Mouse (Mus musculus): Measurements from ENCODE around the gene Khdc4. TPM values are rescaled to one million over a fixed set of nuclear protein-coding genes. Genes with fewer than 3 reads are reported as not detected.

Gene Khdc4
- total and polyA plus RNA-seq, 2 experiments from 2014 or later, result 55.1 to 93.3 TPM

DNA sequence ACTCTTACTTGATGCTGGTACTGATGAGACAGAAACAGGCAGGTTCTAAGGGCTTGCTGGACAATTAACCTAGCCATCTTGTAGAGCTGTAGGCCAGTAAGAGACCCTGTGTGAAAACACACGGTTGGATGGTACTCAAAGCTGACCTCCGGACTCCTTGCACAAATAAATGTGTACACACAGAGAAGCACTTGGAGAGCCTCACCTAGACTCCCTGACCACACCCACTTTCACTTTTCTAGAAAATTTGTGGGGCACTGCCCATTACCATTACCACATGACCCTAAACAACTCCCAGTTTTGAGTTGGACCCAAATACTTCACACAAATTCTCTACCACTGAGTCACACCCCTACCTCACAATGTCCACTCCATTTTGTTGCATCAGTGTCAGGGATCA, 51.0 kb downstream of the Khdc4 start:
- no peak for TF ChIP-seq CTCF (IDR thresholded peaks at IDR 0.05; ENCODE audit: low read depth)

DNA sequence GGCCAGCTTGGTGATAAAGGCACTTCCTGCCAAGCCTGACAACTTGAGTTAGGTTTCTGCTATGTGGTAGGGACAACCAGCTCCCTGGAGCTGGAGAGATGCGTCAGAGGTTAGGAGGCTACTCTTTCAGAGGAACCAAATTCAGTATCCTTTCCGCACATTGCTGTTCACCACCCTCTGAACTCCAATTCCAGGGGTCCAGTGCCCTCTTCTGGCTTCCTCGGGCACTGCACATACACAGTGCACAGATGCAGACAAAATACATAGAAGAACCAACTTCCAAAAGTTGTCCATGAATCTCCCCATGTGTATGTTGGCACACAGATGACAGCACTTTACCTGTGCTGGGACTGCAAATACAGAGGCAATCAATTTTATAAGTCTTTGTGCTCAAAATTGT, 53.0 kb downstream of the Khdc4 start:
- 56% methylated on average over 3 of the region's 3 CpGs for WGBS
- peak; percentile 42; the same call in 1 of the 2 replicates for ATAC-seq
- Histone ChIP-seq H3K27me3 (ENCODE audit: insufficient read depth, low read length) (no peaks in the 10 kb centered on the region), H3K4me3 (ENCODE audit: low read depth, low read length) (no peak overlapping the region), H3K36me3 (ENCODE audit: insufficient read depth) (peaks cover 17% of the 10 kb centered on the region), H3K9me3 (ENCODE audit: low read length) (no peaks in the 10 kb centered on the region), H3K9ac (no peak overlapping the region), H3K4me1 (ENCODE audit: insufficient read depth) (no peaks in the 10 kb centered on the region), H3K4me2 (ENCODE audit: low read depth) (no peak overlapping the region), H3K27ac (ENCODE audit: low read depth, low read length) (no peak overlapping the region)
- DNase-seq, result peak; percentile 63
- TF ChIP-seq CTCF (IDR thresholded peaks at IDR 0.05; ENCODE audit: low read depth), result peak; percentile 73

More for the DNA sequence above, 51.0 kb downstream of the Khdc4 start:
- Histone ChIP-seq H3K36me3 (ENCODE audit: insufficient read depth) (peaks cover 9% of the 10 kb centered on the region; the same call in 1 of the 2 replicates), H3K4me1 (ENCODE audit: insufficient read depth) (no peaks in the 10 kb centered on the region), H3K9ac (no peak overlapping the region), H3K27me3 (ENCODE audit: insufficient read depth, low read length) (no peaks in the 10 kb centered on the region), H3K9me3 (ENCODE audit: low read length) (no peaks in the 10 kb centered on the region), H3K27ac (ENCODE audit: low read depth, low read length) (no peak overlapping the region), H3K4me2 (ENCODE audit: low read depth) (no peak overlapping the region), H3K4me3 (ENCODE audit: low read depth, low read length) (no peak overlapping the region)
- 95% methylated on average over 2 of the region's 2 CpGs for WGBS
- DNase-seq (no peak), ATAC-seq (no peak)

DNA sequence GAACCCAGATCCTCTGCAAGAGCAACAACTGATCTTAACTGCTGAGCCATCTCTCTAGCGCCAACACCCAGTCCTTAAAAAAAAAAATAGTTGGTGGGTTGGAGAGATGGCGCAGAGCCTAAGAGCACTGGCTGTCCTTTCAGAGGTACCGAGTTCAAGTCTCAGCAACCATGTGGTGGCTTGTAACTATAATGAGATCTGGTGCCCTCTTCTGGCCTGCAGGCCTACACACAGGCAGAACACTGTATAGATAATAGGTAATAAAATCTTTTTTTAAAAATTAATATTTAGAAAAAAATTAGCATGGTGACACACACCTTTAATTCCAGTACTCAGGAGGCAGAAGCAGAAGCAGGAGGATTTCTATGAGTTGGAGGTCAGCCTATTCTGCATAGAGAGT, 54.5 kb downstream of the Khdc4 start:
- no peak for DNase-seq
- TF ChIP-seq CTCF (IDR thresholded peaks at IDR 0.05; ENCODE audit: low read depth), result no peak; the same call in 1 of the 2 replicates
- Histone ChIP-seq H3K36me3 (ENCODE audit: insufficient read depth) (peaks cover 25% of the 10 kb centered on the region), H3K4me2 (ENCODE audit: low read depth) (no peak overlapping the region), H3K27ac (ENCODE audit: low read depth, low read length) (no peak overlapping the region), H3K9me3 (ENCODE audit: low read length) (no peaks in the 10 kb centered on the region), H3K4me1 (ENCODE audit: insufficient read depth) (no peaks in the 10 kb centered on the region), H3K4me3 (ENCODE audit: low read depth, low read length) (no peak overlapping the region), H3K9ac (no peak overlapping the region), H3K27me3 (ENCODE audit: insufficient read depth, low read length) (no peaks in the 10 kb centered on the region)
- no peak for ATAC-seq
- 95% methylated on average over 3 of the region's 3 CpGs for WGBS

DNA sequence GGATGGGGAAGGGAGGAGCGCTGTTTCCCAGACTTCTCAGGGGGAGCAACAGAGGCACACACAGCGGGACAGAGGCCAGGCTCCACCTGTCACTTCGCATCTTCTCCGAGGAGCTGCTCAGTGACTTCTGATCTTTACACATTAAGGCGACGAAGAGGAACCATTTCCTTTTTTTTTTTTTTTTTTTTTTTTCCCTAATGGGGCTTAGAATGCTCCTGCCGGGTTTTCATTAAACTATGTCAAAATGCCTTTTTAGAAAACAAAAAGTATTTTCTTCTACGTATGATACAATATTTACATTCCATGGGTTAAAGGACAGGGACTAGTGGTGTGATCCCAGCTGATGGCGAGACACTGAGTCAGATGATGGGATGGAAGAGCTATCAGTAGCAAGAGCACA, 59.9 kb downstream of the Khdc4 start:
- Histone ChIP-seq H3K4me1 (ENCODE audit: insufficient read depth) (no peaks in the 10 kb centered on the region), H3K4me3 (ENCODE audit: low read depth, low read length) (no peak overlapping the region), H3K9me3 (ENCODE audit: low read length) (no peaks in the 10 kb centered on the region), H3K27ac (ENCODE audit: low read depth, low read length) (no peak overlapping the region), H3K9ac (no peak overlapping the region), H3K4me2 (ENCODE audit: low read depth) (no peak overlapping the region), H3K36me3 (ENCODE audit: insufficient read depth) (peaks cover 56% of the 10 kb centered on the region), H3K27me3 (ENCODE audit: insufficient read depth, low read length) (no peaks in the 10 kb centered on the region)
- DNase-seq (no peak), ATAC-seq (no peak)
- WGBS, result 93% methylated on average over 9 of the region's 9 CpGs
- TF ChIP-seq CTCF (IDR thresholded peaks at IDR 0.05; ENCODE audit: low read depth), result no peak

DNA sequence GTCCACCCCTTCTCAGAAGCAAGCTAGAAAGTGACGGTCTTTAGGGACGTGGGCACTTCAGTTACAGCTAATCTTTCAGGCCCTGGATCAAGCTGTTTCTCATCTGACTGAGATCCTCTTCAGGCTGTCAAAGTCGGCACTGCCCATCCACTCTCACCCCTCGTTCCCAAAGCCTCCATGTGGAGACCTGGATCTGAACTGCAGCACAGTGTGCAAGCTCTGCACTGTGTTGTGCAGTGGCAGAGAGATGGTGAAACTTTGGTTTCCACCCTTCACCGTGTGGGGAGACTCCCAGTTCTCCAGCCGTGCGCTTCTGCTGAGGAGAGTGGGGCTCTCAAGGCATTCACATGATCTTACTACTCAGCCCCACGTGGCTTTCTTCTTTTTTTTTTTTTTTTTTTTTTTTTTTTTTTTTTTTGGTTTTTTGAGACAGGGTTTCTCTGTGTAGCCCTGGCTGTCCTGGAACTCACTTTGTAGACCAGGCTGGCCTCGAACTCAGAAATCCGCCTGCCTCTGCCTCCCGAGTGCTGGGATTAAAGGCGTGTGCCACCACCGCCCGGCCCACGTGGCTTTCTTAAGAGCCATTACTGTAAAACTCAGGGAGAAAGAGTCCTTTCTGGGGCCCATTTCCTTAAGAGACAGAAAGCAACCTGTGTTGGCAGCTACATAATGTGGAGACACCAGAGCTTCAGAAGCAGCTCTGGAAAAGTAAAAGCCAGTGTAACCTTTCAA, 60.7 kb downstream of the Khdc4 start:
- WGBS, result 88% methylated on average over 14 of the region's 15 CpGs
- ATAC-seq, result no peak
- Histone ChIP-seq H3K4me2 (ENCODE audit: low read depth) (no peak overlapping the region), H3K9me3 (ENCODE audit: low read length) (no peaks in the 10 kb centered on the region), H3K4me3 (ENCODE audit: low read depth, low read length) (no peak overlapping the region), H3K36me3 (ENCODE audit: insufficient read depth) (peaks cover 62% of the 10 kb centered on the region), H3K9ac (no peak overlapping the region), H3K27ac (ENCODE audit: low read depth, low read length) (no peak overlapping the region), H3K27me3 (ENCODE audit: insufficient read depth, low read length) (no peaks in the 10 kb centered on the region), H3K4me1 (ENCODE audit: insufficient read depth) (no peaks in the 10 kb centered on the region)
- no peak for TF ChIP-seq CTCF (IDR thresholded peaks at IDR 0.05; ENCODE audit: low read depth)
- DNase-seq, result no peak

DNA sequence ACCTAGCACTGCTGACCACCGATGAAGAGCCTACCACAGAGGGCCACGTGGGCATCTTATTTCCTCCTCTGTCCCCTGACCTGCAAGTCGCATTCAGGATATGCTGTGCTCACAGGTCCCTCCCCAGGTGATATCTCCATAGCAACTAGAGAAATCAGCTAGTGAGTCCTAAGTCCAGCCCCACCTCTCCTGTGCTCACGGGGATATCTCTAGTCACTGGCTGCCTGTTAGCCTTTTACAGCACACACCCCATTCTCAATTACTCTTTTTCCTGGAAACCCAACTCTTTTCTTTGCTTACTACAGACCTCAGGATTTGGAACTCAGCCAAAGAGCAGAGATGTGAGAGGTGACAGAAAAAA, 61.2 kb downstream of the Khdc4 start:
- Histone ChIP-seq H3K4me2 (ENCODE audit: low read depth) (no peak overlapping the region), H3K4me1 (ENCODE audit: insufficient read depth) (no peaks in the 10 kb centered on the region), H3K27ac (ENCODE audit: low read depth, low read length) (no peak overlapping the region), H3K4me3 (ENCODE audit: low read depth, low read length) (no peak overlapping the region), H3K9me3 (ENCODE audit: low read length) (no peaks in the 10 kb centered on the region), H3K36me3 (ENCODE audit: insufficient read depth) (peaks cover 64% of the 10 kb centered on the region), H3K27me3 (ENCODE audit: insufficient read depth, low read length) (no peaks in the 10 kb centered on the region), H3K9ac (no peak overlapping the region)
- 82% methylated on average over 4 of the region's 4 CpGs for WGBS
- DNase-seq (no peak), ATAC-seq (no peak)
- no peak for TF ChIP-seq CTCF (IDR thresholded peaks at IDR 0.05; ENCODE audit: low read depth)

DNA sequence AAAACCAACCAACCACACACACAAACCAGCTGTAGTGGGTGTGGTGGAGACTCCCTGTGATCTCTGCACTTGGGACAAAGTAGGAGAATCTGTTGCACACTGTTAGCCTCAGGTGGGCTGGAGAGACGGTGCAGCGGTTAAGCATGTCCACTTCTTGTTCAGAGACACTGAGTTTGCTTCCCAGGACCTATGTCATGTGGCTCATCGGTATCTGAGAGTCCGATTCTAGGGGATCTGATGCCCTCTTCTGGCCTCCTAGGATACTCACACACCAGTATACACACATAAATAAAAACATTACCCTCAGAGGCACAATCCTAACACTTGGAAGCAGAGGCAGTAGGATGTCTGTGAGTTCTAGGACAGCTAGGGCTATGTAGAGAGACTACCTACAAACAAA, 68.7 kb downstream of the Khdc4 start:
- Histone ChIP-seq H3K9me3 (ENCODE audit: low read length) (no peaks in the 10 kb centered on the region), H3K9ac (no peak overlapping the region), H3K4me1 (ENCODE audit: insufficient read depth) (peaks cover 13% of the 10 kb centered on the region), H3K27ac (ENCODE audit: low read depth, low read length) (no peak overlapping the region), H3K36me3 (ENCODE audit: insufficient read depth) (peaks cover 64% of the 10 kb centered on the region), H3K27me3 (ENCODE audit: insufficient read depth, low read length) (no peaks in the 10 kb centered on the region), H3K4me3 (ENCODE audit: low read depth, low read length) (no peak overlapping the region), H3K4me2 (ENCODE audit: low read depth) (no peak overlapping the region)
- ATAC-seq (no peak), DNase-seq (no peak)
- TF ChIP-seq CTCF (IDR thresholded peaks at IDR 0.05; ENCODE audit: low read depth), result peak; percentile 36
- 75% methylated on average over 4 of the region's 4 CpGs for WGBS

Measured in forebrain, postnatal 0 days (tissue).